Mouse (Mus musculus): Measurements from ENCODE around the gene Mob3b. TPM values are rescaled to one million over a fixed set of nuclear protein-coding genes. Genes with fewer than 3 reads are reported as not detected.
A peak's percentile ranks its signal among the peaks of the same experiment; 100 is the strongest.

Gene Mob3b
- polyA plus RNA-seq, 1 experiment from 2014 or later: 3.6 TPM

- H3K27me3 ChIP-seq: no peaks in the 10 kb centered on the region
- H3K4me2 ChIP-seq: no peak overlapping the region
- H3K4me3 ChIP-seq: no peak overlapping the region
- no peak for ATAC-seq (ENCODE audit: low read depth)
- no peak overlapping the region for H3K27ac ChIP-seq (replicated peaks)
- no peaks in the 10 kb centered on the region for H3K9me3 ChIP-seq
- no peak overlapping the region for H3K9ac ChIP-seq
- 81% methylated on average over 14 of the region's 14 CpGs for WGBS
- H3K36me3 ChIP-seq: no peaks in the 10 kb centered on the region
- peaks cover 9% of the 10 kb centered on the region for H3K4me1 ChIP-seq (replicated peaks)
Measured at GRCm38 (mm10) chr4:35105115-35105773, 52.0 kb downstream of the Mob3b start.

GRCm38 (mm10) chr4:35101201-35101600 is 56.1 kb downstream of the Mob3b start:
- no peak overlapping the region for H3K9ac ChIP-seq
- no peaks in the 10 kb centered on the region for H3K9me3 ChIP-seq
- no peak overlapping the region for H3K4me2 ChIP-seq
- no peaks in the 10 kb centered on the region for H3K27me3 ChIP-seq
- H3K27ac ChIP-seq (replicated peaks): no peak overlapping the region
- H3K4me1 ChIP-seq (replicated peaks): peaks cover 24% of the 10 kb centered on the region
- no peak overlapping the region for H3K4me3 ChIP-seq
- no peaks in the 10 kb centered on the region for H3K36me3 ChIP-seq
- ATAC-seq (ENCODE audit: low read depth): no peak
- WGBS: 23% methylated on average over 7 of the region's 7 CpGs

- ATAC-seq (ENCODE audit: low read depth): peak; percentile 95
- no peaks in the 10 kb centered on the region for H3K36me3 ChIP-seq
- peak overlapping the region; percentile 64 for H3K27ac ChIP-seq (replicated peaks)
- no peaks in the 10 kb centered on the region for H3K27me3 ChIP-seq
- H3K4me2 ChIP-seq: peak overlapping the region; percentile 60
- H3K4me1 ChIP-seq (replicated peaks): peaks cover 24% of the 10 kb centered on the region
- WGBS: 9% methylated on average over 29 of the region's 29 CpGs
- H3K4me3 ChIP-seq: peak overlapping the region; percentile 33
- no peaks in the 10 kb centered on the region for H3K9me3 ChIP-seq
- peak overlapping the region; percentile 52 for H3K9ac ChIP-seq
Measured at GRCm38 (mm10) chr4:35099865-35100780, 57.2 kb downstream of the Mob3b start.

- H3K4me2 ChIP-seq: peak overlapping the region; percentile 60
Measured at GRCm38 (mm10) chr4:35099210-35099864, 57.9 kb downstream of the Mob3b start.

GRCm38 (mm10) chr4:35098552-35098951 is 58.7 kb downstream of the Mob3b start:
- Histone ChIP-seq H3K4me3 (no peak overlapping the region), H3K4me2 (no peak overlapping the region), H3K9ac (no peak overlapping the region), H3K4me1 (replicated peaks) (peaks cover 24% of the 10 kb centered on the region), H3K9me3 (no peaks in the 10 kb centered on the region), H3K27me3 (no peaks in the 10 kb centered on the region), H3K27ac (replicated peaks) (no peak overlapping the region), H3K36me3 (no peaks in the 10 kb centered on the region)
- 86% methylated on average over 6 of the region's 6 CpGs for WGBS
- ATAC-seq (ENCODE audit: low read depth): no peak

More at GRCm38 (mm10) chr4:35099210-35099864, 57.9 kb downstream of the Mob3b start:
- H3K9ac ChIP-seq: peak overlapping the region; percentile 52
- peak; percentile 60; the same call in 1 of the 2 replicates for ATAC-seq (ENCODE audit: low read depth)
- H3K27me3 ChIP-seq: no peaks in the 10 kb centered on the region
- no peaks in the 10 kb centered on the region for H3K36me3 ChIP-seq
- H3K27ac ChIP-seq (replicated peaks): peak overlapping the region; percentile 64
- WGBS: 29% methylated on average over 17 of the region's 17 CpGs
- H3K4me3 ChIP-seq: peak overlapping the region; percentile 33
- H3K9me3 ChIP-seq: no peaks in the 10 kb centered on the region
- peaks cover 24% of the 10 kb centered on the region for H3K4me1 ChIP-seq (replicated peaks)

- H3K27ac ChIP-seq (replicated peaks): no peak overlapping the region
- H3K4me2 ChIP-seq: no peak overlapping the region
- no peaks in the 10 kb centered on the region for H3K9me3 ChIP-seq
- no peak for ATAC-seq (ENCODE audit: low read depth)
- peaks cover 24% of the 10 kb centered on the region for H3K4me1 ChIP-seq (replicated peaks)
- no peak overlapping the region for H3K9ac ChIP-seq
- no peak overlapping the region for H3K4me3 ChIP-seq
- 86% methylated on average over 28 of the region's 28 CpGs for WGBS
- no peaks in the 10 kb centered on the region for H3K27me3 ChIP-seq
- no peaks in the 10 kb centered on the region for H3K36me3 ChIP-seq
Measured at GRCm38 (mm10) chr4:35096226-35097175, 60.8 kb downstream of the Mob3b start.

- no peaks in the 10 kb centered on the region for H3K27me3 ChIP-seq
- no peak overlapping the region for H3K4me2 ChIP-seq
- peaks cover 6% of the 10 kb centered on the region; the same call in 1 of the 2 replicates for H3K4me1 ChIP-seq (replicated peaks)
- H3K9ac ChIP-seq: no peak overlapping the region
- no peaks in the 10 kb centered on the region for H3K9me3 ChIP-seq
- WGBS: 92% methylated on average over 3 of the region's 3 CpGs
- H3K27ac ChIP-seq (replicated peaks): no peak overlapping the region
- no peaks in the 10 kb centered on the region for H3K36me3 ChIP-seq
- no peak for ATAC-seq (ENCODE audit: low read depth)
- no peak overlapping the region for H3K4me3 ChIP-seq
Measured at GRCm38 (mm10) chr4:35092457-35092856, 64.8 kb downstream of the Mob3b start.

- Histone ChIP-seq H3K4me2 (no peak overlapping the region), H3K9ac (no peak overlapping the region), H3K4me3 (no peak overlapping the region)
Measured at GRCm38 (mm10) chr4:35091157-35091784, 66.0 kb downstream of the Mob3b start.

GRCm38 (mm10) chr4:35089321-35090316 is 67.7 kb downstream of the Mob3b start:
- Histone ChIP-seq H3K4me1 (replicated peaks) (peaks cover 6% of the 10 kb centered on the region; the same call in 1 of the 2 replicates), H3K4me2 (no peak overlapping the region), H3K4me3 (no peak overlapping the region), H3K9me3 (no peaks in the 10 kb centered on the region), H3K36me3 (no peaks in the 10 kb centered on the region), H3K9ac (no peak overlapping the region), H3K27me3 (no peaks in the 10 kb centered on the region), H3K27ac (replicated peaks) (no peak overlapping the region)
- WGBS: 52% methylated on average over 14 of the region's 14 CpGs
- ATAC-seq (ENCODE audit: low read depth): peak; percentile 65

More at GRCm38 (mm10) chr4:35091157-35091784, 66.0 kb downstream of the Mob3b start:
- ATAC-seq (ENCODE audit: low read depth): no peak
- no peaks in the 10 kb centered on the region for H3K27me3 ChIP-seq
- no peaks in the 10 kb centered on the region for H3K36me3 ChIP-seq
- H3K4me1 ChIP-seq (replicated peaks): peaks cover 6% of the 10 kb centered on the region; the same call in 1 of the 2 replicates
- WGBS: 82% methylated on average over 13 of the region's 13 CpGs
- no peak overlapping the region for H3K27ac ChIP-seq (replicated peaks)
- no peaks in the 10 kb centered on the region for H3K9me3 ChIP-seq

GRCm38 (mm10) chr4:35086067-35086700 is 71.1 kb downstream of the Mob3b start:
- Histone ChIP-seq H3K4me2 (no peak overlapping the region), H3K4me1 (replicated peaks) (peaks cover 6% of the 10 kb centered on the region; the same call in 1 of the 2 replicates), H3K27me3 (no peaks in the 10 kb centered on the region), H3K4me3 (no peak overlapping the region), H3K36me3 (no peaks in the 10 kb centered on the region), H3K27ac (replicated peaks) (no peak overlapping the region), H3K9ac (no peak overlapping the region), H3K9me3 (no peaks in the 10 kb centered on the region)
- 79% methylated on average over 7 of the region's 7 CpGs for WGBS
- no peak for ATAC-seq (ENCODE audit: low read depth)
